Mouse (Mus musculus) intestine, embryonic 16.5 days (tissue): ENCODE results near the gene Otulin. TPM values are rescaled to one million over a fixed set of nuclear protein-coding genes. Genes with fewer than 3 reads are reported as not detected.

Source experiments
- ATAC-seq: fragments of 200-750 bp; cut with Nextera tagmentation; 2 replicates; pipeline ENCODE4 v1.8.0; 2017; ENCODE audit warnings: moderate TSS enrichment, moderate library complexity
- H3K27ac ChIP-seq: fragments of 300-500 bp; sonication (generic); 2 replicates; pipeline ENCODE4 v1.5.1; 2014; ENCODE audit warnings: mild to moderate bottlenecking, low read length
- H3K27me3 ChIP-seq: fragments of 300-500 bp; sonication (generic); replicated peaks from 2 replicates; pipeline ENCODE4 v1.6.1; 2014; ENCODE audit warnings: low read length, control low read depth, mixed read lengths; ENCODE audit not compliant: control insufficient read depth, insufficient read depth
- H3K36me3 ChIP-seq: fragments of 300-500 bp; sonication (generic); 2 replicates; pipeline ENCODE4 v1.6.1; 2014; ENCODE audit warnings: low read length, control low read depth; ENCODE audit not compliant: control insufficient read depth, insufficient read depth
- H3K4me1 ChIP-seq: fragments of 300-500 bp; sonication (generic); 2 replicates; pipeline ENCODE4 v1.6.1; 2014; ENCODE audit warnings: low read length, control low read depth, mixed read lengths; ENCODE audit not compliant: control insufficient read depth, insufficient read depth
- H3K4me2 ChIP-seq: fragments of 300-500 bp; sonication (generic); 2 replicates; pipeline ENCODE4 v1.6.1; 2014; ENCODE audit warnings: low read depth, low read length, control low read depth
- H3K4me3 ChIP-seq: fragments of 300-500 bp; sonication (generic); 2 replicates; pipeline ENCODE4 v1.5.1; 2014; ENCODE audit warnings: mild to moderate bottlenecking, low read length
- H3K9ac ChIP-seq: fragments of 300-500 bp; sonication (generic); 2 replicates; pipeline ENCODE4 v1.6.1; 2014; ENCODE audit warnings: low read depth, low read length
- H3K9me3 ChIP-seq: fragments of 300-500 bp; sonication (generic); 2 replicates; pipeline ENCODE4 v1.6.1; 2016; ENCODE audit warnings: low read length, control low read depth; ENCODE audit not compliant: control insufficient read depth
- WGBS: fragments of 180-500 bp; shearing (Covaris S2); extraction: QIAGEN DNeasy Blood & Tissue Kit; methylation state at CpG from one replicate; pipeline ENCODE4 v1.1.7; 2014; 5-methylcytosine and 5-hydroxymethylcytosine counted together
- polyA plus RNA-seq: library from polyadenylated mRNA; unstranded; fragments of >200 nt; fragmentation: Nextera tagmentation; extraction: Ambion mirVana; gene quantifications from 2 replicates; pipeline ENCODE4 v1.2.1, GENCODE M21; 2015

Otulin gene
- polyA plus RNA-seq, 1 experiment from 2014 or later, result 4.7 TPM

DNA sequence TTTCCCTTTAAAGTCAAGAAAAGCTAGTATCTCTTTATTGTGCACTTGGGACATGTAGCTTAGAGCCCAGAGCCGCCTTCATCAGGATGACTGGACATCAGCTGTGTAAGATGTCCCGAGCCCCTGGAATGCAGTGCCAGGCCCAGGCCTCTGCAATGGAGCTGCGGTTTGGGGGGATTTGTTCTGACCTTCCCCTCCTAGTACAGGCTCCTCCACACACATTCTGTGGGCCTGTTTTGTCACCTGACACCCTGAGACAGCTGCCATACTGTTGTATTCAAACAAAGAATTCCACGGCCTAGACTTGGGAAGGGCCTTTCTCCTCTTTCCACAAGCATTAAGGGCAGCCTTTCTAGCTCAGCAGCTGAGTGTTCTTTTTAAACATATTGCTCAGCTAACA lies 35.5 kb downstream of the Otulin start:
- no peak overlapping the region for H3K4me3 ChIP-seq
- no peak overlapping the region for H3K27ac ChIP-seq
- no peak overlapping the region for H3K4me2 ChIP-seq
- no peaks in the 10 kb centered on the region for H3K27me3 ChIP-seq
- peak; percentile 17; the same call in 1 of the 2 replicates for ATAC-seq
- H3K9me3 ChIP-seq, result no peaks in the 10 kb centered on the region
- H3K4me1 ChIP-seq, result peaks cover 3% of the 10 kb centered on the region; the same call in 1 of the 2 replicates
- no peak overlapping the region for H3K9ac ChIP-seq
- peaks cover 12% of the 10 kb centered on the region for H3K36me3 ChIP-seq
- 50% methylated on average over 4 of the region's 4 CpGs for WGBS

- no peak overlapping the region for H3K4me3 ChIP-seq
- no peaks in the 10 kb centered on the region for H3K27me3 ChIP-seq
- H3K9me3 ChIP-seq, result no peaks in the 10 kb centered on the region
- ATAC-seq, result no peak
- WGBS, result 86% methylated on average over 13 of the region's 13 CpGs
- no peak overlapping the region for H3K27ac ChIP-seq
- H3K4me1 ChIP-seq, result peaks cover 3% of the 10 kb centered on the region; the same call in 1 of the 2 replicates
- peaks cover 12% of the 10 kb centered on the region for H3K36me3 ChIP-seq
- no peak overlapping the region for H3K4me2 ChIP-seq
- no peak overlapping the region for H3K9ac ChIP-seq
Measured at GRCm38 (mm10) chr15:27593717-27594116, 36.8 kb downstream of the Otulin start.

- Histone ChIP-seq H3K4me3 (no peak overlapping the region), H3K27ac (no peak overlapping the region), H3K9me3 (no peaks in the 10 kb centered on the region), H3K9ac (no peak overlapping the region), H3K4me1 (peaks cover 3% of the 10 kb centered on the region; the same call in 1 of the 2 replicates), H3K27me3 (no peaks in the 10 kb centered on the region), H3K4me2 (no peak overlapping the region), H3K36me3 (peaks cover 12% of the 10 kb centered on the region)
- 92% methylated on average over 19 of the region's 19 CpGs for WGBS
- ATAC-seq, result no peak
Measured at GRCm38 (mm10) chr15:27592620-27593320, 37.7 kb downstream of the Otulin start.

DNA sequence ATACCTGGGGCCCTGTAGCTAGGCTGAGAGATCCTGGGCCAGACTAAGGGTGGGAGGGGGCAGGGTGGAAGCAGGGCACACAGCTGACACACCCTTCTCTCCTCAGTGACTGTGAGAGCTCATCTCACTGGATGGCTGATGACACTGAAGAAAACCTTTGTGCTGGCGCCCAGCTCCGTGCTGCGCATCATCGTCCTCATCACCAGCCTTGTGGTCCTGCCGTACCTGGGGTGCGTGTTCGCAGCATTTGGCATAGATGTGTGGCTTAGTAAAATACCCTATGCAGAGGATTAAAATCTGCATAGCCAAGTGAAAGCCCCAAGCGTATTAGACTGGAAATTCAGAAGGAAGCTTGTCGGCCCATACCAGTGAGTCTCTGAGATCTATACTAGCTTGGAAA lies 39.7 kb downstream of the Otulin start:
- Histone ChIP-seq H3K27me3 (no peaks in the 10 kb centered on the region), H3K27ac (no peak overlapping the region), H3K4me2 (no peak overlapping the region), H3K4me1 (peaks cover 3% of the 10 kb centered on the region; the same call in 1 of the 2 replicates), H3K9me3 (no peaks in the 10 kb centered on the region), H3K36me3 (peaks cover 12% of the 10 kb centered on the region), H3K9ac (no peak overlapping the region), H3K4me3 (no peak overlapping the region)
- no peak for ATAC-seq
- WGBS, result 99% methylated on average over 9 of the region's 9 CpGs

DNA sequence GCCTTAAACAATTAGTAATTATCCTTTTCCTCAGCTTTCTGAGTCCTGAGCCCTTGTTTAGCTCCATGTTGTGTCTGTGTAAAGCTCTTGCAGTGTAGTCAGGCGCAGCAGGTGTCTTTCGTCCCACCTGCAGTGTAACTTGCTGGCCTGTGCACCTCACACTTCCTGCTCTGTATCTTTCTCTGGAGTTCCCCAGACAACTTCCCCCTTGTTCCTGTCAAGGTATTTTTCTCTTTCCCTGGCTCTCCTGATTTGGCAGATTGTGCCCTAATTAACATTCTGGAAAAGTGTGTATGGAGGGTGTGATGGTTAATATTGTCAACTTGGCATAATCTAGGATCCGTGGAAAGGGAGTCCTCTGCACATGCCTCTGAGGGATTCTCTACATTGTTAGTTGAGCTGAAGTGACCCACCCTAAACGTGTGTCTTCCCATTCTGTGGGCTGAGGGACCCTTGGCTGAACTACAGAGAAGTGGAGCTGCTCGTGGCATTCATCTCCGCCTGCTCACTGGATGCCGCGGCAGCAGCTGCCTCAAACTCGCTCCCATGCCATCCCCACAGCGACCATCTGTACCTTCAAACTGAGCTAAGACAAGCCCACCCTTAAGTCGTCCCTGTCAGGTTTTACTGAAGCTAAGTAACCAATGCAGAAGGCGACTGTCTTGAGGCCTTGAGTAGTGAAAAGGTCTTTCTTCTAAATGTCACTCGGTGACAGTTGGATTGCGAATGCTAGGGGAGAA lies 42.2 kb downstream of the Otulin start:
- Histone ChIP-seq H3K4me1 (no peaks in the 10 kb centered on the region), H3K4me2 (no peak overlapping the region), H3K27me3 (no peaks in the 10 kb centered on the region), H3K9ac (no peak overlapping the region), H3K36me3 (peaks cover 12% of the 10 kb centered on the region), H3K27ac (no peak overlapping the region), H3K9me3 (no peaks in the 10 kb centered on the region), H3K4me3 (no peak overlapping the region)
- no peak for ATAC-seq
- 82% methylated on average over 14 of the region's 14 CpGs for WGBS

DNA sequence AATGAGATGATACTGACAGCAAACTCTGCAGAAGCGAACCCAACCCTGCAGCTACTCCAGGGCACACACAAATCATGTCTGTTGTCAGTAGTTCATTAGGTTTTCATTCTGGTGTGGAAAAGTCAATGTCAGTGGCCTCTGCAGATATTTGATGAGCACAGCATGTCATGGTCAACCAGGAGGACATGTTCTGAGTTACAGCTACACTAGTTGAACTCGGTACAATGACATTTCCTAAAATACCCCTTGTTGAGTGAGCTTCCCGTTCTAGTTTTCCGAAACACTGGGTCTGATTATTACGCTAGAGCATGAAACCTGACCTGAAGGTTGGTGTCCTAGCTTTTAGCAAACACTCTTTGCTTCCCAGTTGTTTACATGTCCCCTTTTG lies 44.4 kb downstream of the Otulin start:
- no peak overlapping the region for H3K27ac ChIP-seq
- no peak for ATAC-seq
- H3K4me1 ChIP-seq, result no peaks in the 10 kb centered on the region
- no peak overlapping the region for H3K4me2 ChIP-seq
- H3K36me3 ChIP-seq, result peaks cover 10% of the 10 kb centered on the region
- WGBS, result 90% methylated on average over 5 of the region's 5 CpGs
- no peak overlapping the region for H3K9ac ChIP-seq
- no peak overlapping the region for H3K4me3 ChIP-seq
- no peaks in the 10 kb centered on the region for H3K9me3 ChIP-seq
- H3K27me3 ChIP-seq, result no peaks in the 10 kb centered on the region

DNA sequence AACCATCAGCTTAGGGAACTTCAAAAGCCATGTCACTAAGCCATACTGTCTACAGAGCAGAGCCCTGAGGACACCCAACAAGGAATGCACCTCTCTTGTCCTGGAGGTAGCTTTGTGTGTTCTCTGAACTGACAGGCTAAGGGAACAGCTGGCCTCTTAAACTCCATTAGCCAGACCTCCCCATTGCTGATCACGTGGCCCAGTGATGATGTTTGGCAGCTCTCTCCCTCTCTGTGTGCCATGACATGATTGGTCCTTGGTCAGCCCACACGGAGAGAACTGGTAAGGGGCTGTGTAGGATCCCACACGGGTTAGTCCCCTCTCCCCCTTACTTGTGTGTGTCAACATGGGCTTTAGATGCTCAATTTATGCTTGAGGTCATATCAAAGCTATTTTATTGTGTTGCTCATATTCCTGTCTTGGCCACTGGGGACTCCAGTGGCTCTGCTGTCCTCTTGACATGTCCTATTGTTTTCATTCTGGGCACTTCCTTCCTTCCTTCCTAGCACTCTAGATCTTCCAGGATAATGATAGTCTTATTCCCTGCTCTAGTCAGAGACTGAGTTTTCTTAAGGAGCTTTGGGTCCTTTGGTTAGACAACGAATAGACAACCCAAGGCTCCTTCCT lies 44.9 kb downstream of the Otulin start:
- Histone ChIP-seq H3K9me3 (no peaks in the 10 kb centered on the region), H3K9ac (no peak overlapping the region), H3K4me3 (no peak overlapping the region), H3K27me3 (no peaks in the 10 kb centered on the region), H3K27ac (no peak overlapping the region), H3K36me3 (peaks cover 5% of the 10 kb centered on the region), H3K4me1 (no peaks in the 10 kb centered on the region), H3K4me2 (no peak overlapping the region)
- ATAC-seq, result no peak
- WGBS, result 61% methylated on average over 4 of the region's 4 CpGs

- no peaks in the 10 kb centered on the region for H3K9me3 ChIP-seq
- no peak overlapping the region for H3K4me3 ChIP-seq
- no peaks in the 10 kb centered on the region for H3K4me1 ChIP-seq
- H3K36me3 ChIP-seq, result peaks cover 4% of the 10 kb centered on the region
- no peak overlapping the region for H3K27ac ChIP-seq
- ATAC-seq, result no peak
- 89% methylated on average over 6 of the region's 6 CpGs for WGBS
- H3K4me2 ChIP-seq, result no peak overlapping the region
- H3K9ac ChIP-seq, result no peak overlapping the region
- no peaks in the 10 kb centered on the region for H3K27me3 ChIP-seq
Measured at GRCm38 (mm10) chr15:27583620-27584019, 46.9 kb downstream of the Otulin start.

- Histone ChIP-seq H3K27ac (no peak overlapping the region), H3K27me3 (no peaks in the 10 kb centered on the region), H3K36me3 (peaks cover 4% of the 10 kb centered on the region), H3K4me2 (no peak overlapping the region), H3K9me3 (no peaks in the 10 kb centered on the region), H3K4me3 (no peak overlapping the region), H3K4me1 (no peaks in the 10 kb centered on the region), H3K9ac (no peak overlapping the region)
- ATAC-seq, result no peak
- WGBS, result 76% methylated on average over 4 of the region's 4 CpGs
Measured at GRCm38 (mm10) chr15:27583042-27583441, 47.5 kb downstream of the Otulin start.
